Mouse (Mus musculus) left cerebral cortex, postnatal 14 days (tissue): ENCODE measurements around the gene Acot6. TPM values are rescaled to one million over a fixed set of nuclear protein-coding genes. Genes with fewer than 3 reads are reported as not detected.
"Not testable (repeated sequence)": the region's sequence is repeated elsewhere in the genome, so short reads cannot be mapped to it uniquely, and the experiment has no call there.

Experiments used
- DNase-seq, 2 experiments: peaks; one replicate each; pipeline ENCODE4 v3.0.0; 2021 to 2022; ENCODE audit warnings: low spot score in 2 of 2, mixed read lengths in 1 of 2
- intact Hi-C: fragments of 180-260 bp; cut with DNase I; formaldehyde crosslinking; loops from one replicate; pipeline ENCODE4 v1.15.1; 2025
- total RNA-seq, 2 experiments: library from RNA; stranded (reverse); gene quantifications; 2 replicates each; pipeline ENCODE4 v1.2.3; 2021

The Acot6 gene
- total RNA-seq, 2 experiments from 2014 or later, result 3.1 to 3.2 TPM

DNA sequence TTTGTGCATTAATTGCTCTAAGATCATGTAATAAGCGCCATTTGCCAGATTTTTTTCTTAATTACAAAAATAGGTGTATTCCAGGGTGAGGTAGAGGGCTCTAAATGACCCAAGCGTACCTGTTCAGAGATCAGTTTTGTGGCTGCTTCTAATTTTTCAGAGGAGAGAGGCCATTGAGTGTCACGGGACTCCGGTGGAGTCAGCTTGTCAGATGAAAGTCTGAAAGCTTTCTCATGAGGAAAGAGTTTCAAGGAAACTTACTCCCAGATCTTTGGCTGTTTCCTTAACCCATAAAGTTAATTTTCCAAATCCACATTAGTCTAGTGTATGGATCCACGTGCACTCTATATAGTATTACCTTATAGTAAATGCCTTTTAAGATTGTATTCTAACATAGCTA lies 5.8 kb upstream of the Acot6 start:
- intact Hi-C loops, DNase-seq: not testable (repeated sequence)

GRCm38 (mm10) chr12:84099605-84100004 lies 849 bp upstream of the Acot6 start:
- intact Hi-C loops, result no loop called here

GRCm38 (mm10) chr12:84100071-84100470 lies 383 bp upstream of the Acot6 start:
- DNase-seq, result no peak
- intact Hi-C loops, result no loop called here

More at GRCm38 (mm10) chr12:84099605-84100004, 849 bp upstream of the Acot6 start:
- DNase-seq, result no peak

DNA sequence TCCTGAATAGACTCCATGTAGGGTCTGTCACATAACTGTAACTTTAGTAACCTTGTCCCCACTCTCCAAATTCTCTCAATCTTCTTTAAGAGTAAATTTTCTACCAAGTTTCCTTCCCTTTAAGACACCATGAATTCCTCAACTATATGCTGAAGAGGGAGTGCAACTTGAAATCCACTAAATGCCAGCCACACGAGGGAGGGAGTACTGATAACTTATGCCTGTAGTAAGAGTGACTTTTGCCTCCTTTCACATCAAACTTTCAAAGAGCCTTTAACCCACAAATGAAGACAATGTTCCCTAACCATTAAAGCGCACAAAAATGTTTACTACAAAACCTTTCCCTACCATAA lies 1.0 kb downstream of the Acot6 start:
- no peak for DNase-seq
- intact Hi-C loops, result no loop called here

- DNase-seq, result no peak
- intact Hi-C loops, result no loop called here
Observed at GRCm38 (mm10) chr12:84107012-84107411, 6.6 kb downstream of the Acot6 start.

GRCm38 (mm10) chr12:84107692-84108091 lies 7.2 kb downstream of the Acot6 start:
- intact Hi-C loops, result no loop called here
- DNase-seq, result no peak

DNA sequence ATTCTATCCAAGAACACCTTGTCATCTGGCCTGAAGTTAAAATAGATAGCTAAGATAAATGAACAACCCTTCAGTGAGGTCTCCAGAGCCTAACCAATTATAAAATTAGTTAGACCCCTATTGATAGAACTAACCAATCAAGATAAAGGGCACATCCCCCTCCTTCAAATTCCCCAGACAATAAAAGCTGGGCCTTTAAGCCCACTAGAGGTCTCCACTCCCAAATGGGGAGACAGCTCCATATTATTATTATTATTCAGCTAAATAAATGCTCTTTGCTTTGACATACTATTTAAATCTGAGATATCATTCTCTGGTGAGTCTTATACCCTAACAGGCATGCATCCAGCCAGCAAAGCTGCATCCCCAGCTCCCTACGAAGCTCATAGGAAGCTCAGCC lies 9.5 kb downstream of the Acot6 start:
- no peak for DNase-seq
- intact Hi-C loops, result no loop called here

DNA sequence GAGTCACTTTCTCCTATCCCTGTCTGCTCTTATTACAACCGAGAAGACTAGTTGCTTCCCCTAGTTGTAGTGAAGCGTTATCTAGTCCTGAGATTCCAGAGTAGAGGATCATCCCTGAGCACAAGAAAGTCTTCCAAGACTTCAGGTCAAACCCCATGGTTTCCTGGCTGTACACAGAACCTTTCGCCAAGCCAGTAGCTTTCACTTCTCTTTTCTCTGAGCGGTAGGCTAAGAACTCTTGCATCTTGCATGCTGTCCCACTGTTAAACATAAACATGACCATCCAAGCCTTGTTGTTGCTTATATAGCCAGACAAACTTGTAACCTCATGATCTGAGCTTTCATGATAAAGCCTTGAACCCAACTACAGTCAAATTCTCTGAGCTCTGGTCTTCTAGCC lies 10.4 kb downstream of the Acot6 start:
- intact Hi-C loops, result no loop called here
- no peak for DNase-seq

GRCm38 (mm10) chr12:84113676-84114075 lies 13.2 kb downstream of the Acot6 start:
- DNase-seq, result no peak
- intact Hi-C loops, result no loop called here

- DNase-seq, result peak; percentile 87 to 91
- intact Hi-C loops, result no loop called here
Observed at GRCm38 (mm10) chr12:84114153-84114994, 13.9 kb downstream of the Acot6 start, which contains the start of gene Dnal1. TSS of gene Dnal1 (plus strand) at chr12:84114366.

DNA sequence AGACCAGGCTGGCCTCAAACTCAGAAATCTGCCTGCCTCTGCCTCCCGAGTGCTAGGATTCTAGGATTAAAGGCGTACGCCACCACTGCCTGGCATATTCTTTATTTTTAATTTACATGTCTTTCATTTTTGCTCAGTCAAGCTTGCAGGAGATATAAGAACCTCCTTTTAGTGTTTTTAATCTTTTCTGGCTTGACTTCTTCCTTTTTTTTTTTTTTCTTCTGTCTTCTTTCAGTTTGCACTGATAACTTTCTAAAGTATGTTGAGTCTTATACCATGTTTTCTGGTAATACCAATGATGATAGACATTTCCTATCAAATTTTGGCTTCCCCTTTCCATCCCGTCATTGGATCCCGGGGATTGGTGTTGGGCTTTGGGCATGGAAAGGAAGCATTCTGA lies 19.1 kb downstream of the Acot6 start:
- DNase-seq, result no peak
- intact Hi-C loops, result no loop called here

- intact Hi-C loops, result no loop called here
- no peak for DNase-seq
Observed at GRCm38 (mm10) chr12:84125892-84126291, 25.4 kb downstream of the Acot6 start.

GRCm38 (mm10) chr12:84126899-84127298 lies 26.4 kb downstream of the Acot6 start:
- intact Hi-C loops, result no loop called here

GRCm38 (mm10) chr12:84128576-84128975 lies 28.1 kb downstream of the Acot6 start:
- intact Hi-C loops, result no loop called here
- DNase-seq, result no peak

More at GRCm38 (mm10) chr12:84126899-84127298, 26.4 kb downstream of the Acot6 start:
- DNase-seq, result no peak

DNA sequence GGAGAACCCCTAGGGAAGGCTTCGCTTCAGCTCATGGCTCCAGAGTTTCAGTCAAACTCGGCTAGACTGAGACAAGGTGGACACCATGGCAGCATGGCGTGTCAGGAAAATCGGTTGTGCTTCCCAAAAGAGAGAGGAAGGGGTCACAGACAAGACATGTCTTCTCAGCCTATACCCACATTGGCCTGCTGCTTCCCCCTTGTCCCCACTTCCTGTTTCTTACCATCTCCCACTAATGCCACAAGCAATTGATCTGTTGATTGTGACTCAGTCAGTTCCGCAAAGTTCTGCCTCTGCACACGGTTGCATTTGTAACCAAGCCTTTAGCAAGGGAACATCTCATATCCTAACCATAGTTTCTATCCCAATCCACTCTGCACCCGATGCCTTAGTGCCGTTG lies 29.5 kb downstream of the Acot6 start:
- intact Hi-C loops, result no loop called here

GRCm38 (mm10) chr12:84132265-84132664 lies 31.8 kb downstream of the Acot6 start:
- intact Hi-C loops, result no loop called here
- no peak for DNase-seq

More for the DNA sequence above, 29.5 kb downstream of the Acot6 start:
- no peak for DNase-seq

- no peak for DNase-seq
- intact Hi-C loops, result no loop called here
Observed at GRCm38 (mm10) chr12:84137131-84137530, 36.7 kb downstream of the Acot6 start.

DNA sequence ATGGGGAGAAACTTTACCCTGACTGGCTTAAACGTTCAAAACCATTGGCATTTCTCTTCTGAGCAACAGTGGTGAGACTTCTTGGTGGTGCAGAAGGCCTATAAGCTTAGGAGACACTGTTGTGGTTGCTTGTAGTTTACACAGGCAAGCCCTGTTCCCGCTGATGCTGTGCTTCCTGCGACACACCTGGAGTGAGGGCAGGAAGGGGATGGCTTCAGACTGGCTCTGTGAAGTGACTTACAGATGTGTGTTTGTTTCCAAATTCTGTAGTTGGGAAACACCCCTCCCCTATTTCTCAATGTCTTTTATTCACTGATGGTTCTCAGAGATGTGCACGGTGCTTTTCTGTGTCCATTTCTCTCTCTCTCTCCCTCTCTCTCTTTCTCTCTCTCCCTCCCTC lies 39.7 kb downstream of the Acot6 start:
- DNase-seq, result no peak
- intact Hi-C loops, result no loop called here

GRCm38 (mm10) chr12:84141271-84141670 lies 40.8 kb downstream of the Acot6 start:
- no peak for DNase-seq
- intact Hi-C loops, result no loop called here

DNA sequence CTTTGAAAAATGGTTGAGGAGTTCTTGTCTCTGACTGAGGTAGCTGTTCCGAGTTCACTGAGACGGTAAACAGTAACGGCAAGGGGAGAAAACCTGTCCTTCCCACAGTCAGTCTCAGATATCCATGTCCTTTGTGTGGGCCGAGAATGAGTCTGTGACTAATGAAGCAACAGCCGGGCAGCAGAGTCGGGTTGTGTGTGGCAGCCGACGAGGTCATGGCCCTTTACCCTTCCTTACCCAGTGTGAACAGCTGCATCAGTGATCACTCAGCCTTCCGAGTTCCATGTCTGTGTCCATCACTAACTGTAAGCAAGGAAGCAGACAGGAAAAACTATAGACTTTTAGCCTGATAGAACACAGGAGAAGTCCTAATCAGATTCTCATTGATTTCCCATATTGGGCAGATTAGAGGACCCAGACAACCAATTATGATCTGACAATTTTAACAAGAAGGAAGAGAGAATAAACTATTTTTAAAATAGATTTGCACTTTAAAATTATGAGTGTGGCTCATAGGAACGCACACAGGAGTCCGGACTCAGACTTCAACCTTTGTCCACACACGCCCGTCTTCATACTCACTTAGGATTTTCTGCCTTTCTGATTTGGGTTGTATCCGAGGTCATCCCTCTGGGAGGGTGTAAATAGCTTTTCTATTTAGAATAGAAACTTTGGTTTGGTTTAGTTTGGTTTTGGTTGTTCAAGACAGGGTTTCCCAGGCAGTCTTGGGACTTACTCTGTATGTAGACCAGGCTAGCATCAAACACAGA lies 42.0 kb downstream of the Acot6 start:
- no peak for DNase-seq
- intact Hi-C loops, result no loop called here
